In genomic region chr8:3416846-3417245, GRCm38 (mm10) we compare ENCODE assay signal across 15 mouse cellular contexts. TPM values are rescaled to one million over a fixed set of nuclear protein-coding genes. Genes with fewer than 3 reads are reported as not detected.
DNase-seq lines count a peak whose midpoint lies in the region; ATAC-seq and TF ChIP-seq lines count a peak whose summit lies in the region.
"Had no signal": no experiment of that assay in that cellular context is flagged by ENCODE, and none has a peak within 500 bp of the region (broad histone marks: within the 10 kb centered on the region; RNA-seq: fewer than 3 reads in every experiment).

No protein-coding gene starts in this region.

- ATAC-seq in forebrain, embryonic 16.5 days, result 0 out of 2 replicates have a peak, but pooled peaks have one; percentile 27
- no peak for ATAC-seq in forebrain, embryonic 13.5 days
- peak; percentile 41; the same call in 1 of the 2 replicates for ATAC-seq in kidney, embryonic 15.5 days (replicated peaks; ENCODE audit: low FRiP score)
- ATAC-seq in intestine, postnatal 0 days, result no peak; the same call in 1 of the 2 replicates
- no peak for ATAC-seq in frontal cortex, adult (ENCODE audit: low TSS enrichment)

- H3K4me3 ChIP-seq in forebrain, embryonic 16.5 days (replicated peaks; ENCODE audit: low read length), result no peak overlapping the region
- H3K4me3 ChIP-seq in forebrain, embryonic 13.5 days, result no peak overlapping the region
- no peak overlapping the region for H3K4me3 ChIP-seq in kidney, embryonic 15.5 days (replicated peaks)
- H3K4me3 ChIP-seq in ES-E14 (ENCODE audit: insufficient read depth in 1 of 2, low read depth in 1 of 2, low read length in 2 of 2, poor library complexity in 1 of 2, severe bottlenecking in 1 of 2), result peak overlapping the region; percentile 6 to 31
- no peak overlapping the region for H3K4me3 ChIP-seq in intestine, postnatal 0 days (ENCODE audit: low read depth, low read length)
- H3K4me3 ChIP-seq: lung, embryonic 15.5 days had no signal

- H3K27me3 ChIP-seq in forebrain, embryonic 16.5 days (replicated peaks; ENCODE audit: control insufficient read depth, insufficient read depth, low read length), result no peaks in the 10 kb centered on the region
- no peaks in the 10 kb centered on the region for H3K27me3 ChIP-seq in forebrain, embryonic 13.5 days
- H3K27me3 ChIP-seq in kidney, embryonic 15.5 days, result no peaks in the 10 kb centered on the region
- H3K27me3 ChIP-seq in intestine, postnatal 0 days (replicated peaks; ENCODE audit: control insufficient read depth, insufficient read depth, low read length), result no peaks in the 10 kb centered on the region
- H3K27me3 ChIP-seq: lung, embryonic 15.5 days; Patski had no signal

- no peak for TF ChIP-seq CTCF in intestine, postnatal 0 days (IDR thresholded peaks at IDR 0.05; ENCODE audit: low read depth)

- no peak overlapping the region for H3K9ac ChIP-seq in forebrain, embryonic 16.5 days (replicated peaks; ENCODE audit: low read depth, low read length)
- H3K9ac ChIP-seq in forebrain, embryonic 13.5 days, result no peak overlapping the region
- H3K9ac ChIP-seq in kidney, embryonic 15.5 days, result no peak overlapping the region
- H3K9ac ChIP-seq in ES-E14 (ENCODE audit: insufficient read depth, low read depth, low read length, poor library complexity, severe bottlenecking), result 0 out of 2 replicates have a peak overlapping the region, but pooled peaks have one; percentile 34
- H3K9ac ChIP-seq in intestine, postnatal 0 days (ENCODE audit: low read depth, low read length), result no peak overlapping the region
- H3K9ac ChIP-seq: lung, embryonic 15.5 days had no signal

- in situ Hi-C loops in ES-E14 (cut with MboI; ENCODE audit: low sequenced_read_pairs in 2 of 2, unreplicated experiment in 2 of 2), result no loop called here

- H3K27ac ChIP-seq in forebrain, embryonic 16.5 days (ENCODE audit: low read length), result no peak overlapping the region
- H3K27ac ChIP-seq in forebrain, embryonic 13.5 days, result no peak overlapping the region
- peak overlapping the region; percentile 73 for H3K27ac ChIP-seq in kidney, embryonic 15.5 days
- peak overlapping the region; percentile 74 for H3K27ac ChIP-seq in ES-E14 (ENCODE audit: insufficient read depth, low read depth, low read length, poor library complexity, severe bottlenecking)
- peak overlapping the region; percentile 21; the same call in 1 of the 2 replicates for H3K27ac ChIP-seq in intestine, postnatal 0 days (ENCODE audit: low read depth, low read length)
- H3K27ac ChIP-seq: lung, embryonic 15.5 days had no signal

- H3K4me2 ChIP-seq in forebrain, embryonic 16.5 days (ENCODE audit: low read length), result no peak overlapping the region
- no peak overlapping the region for H3K4me2 ChIP-seq in forebrain, embryonic 13.5 days
- H3K4me2 ChIP-seq in kidney, embryonic 15.5 days, result no peak overlapping the region
- H3K4me2 ChIP-seq in intestine, postnatal 0 days (replicated peaks; ENCODE audit: low read depth), result peak overlapping the region; percentile 41
- H3K4me2 ChIP-seq: lung, embryonic 15.5 days had no signal

- H3K9me3 ChIP-seq in forebrain, embryonic 16.5 days (ENCODE audit: control insufficient read depth, low read length), result no peaks in the 10 kb centered on the region
- H3K9me3 ChIP-seq in forebrain, embryonic 13.5 days (replicated peaks), result no peaks in the 10 kb centered on the region
- H3K9me3 ChIP-seq in kidney, embryonic 15.5 days (replicated peaks), result no peaks in the 10 kb centered on the region
- H3K9me3 ChIP-seq in ES-E14 (ENCODE audit: control insufficient read depth, insufficient read depth, low read depth, low read length), result no peaks in the 10 kb centered on the region
- no peaks in the 10 kb centered on the region for H3K9me3 ChIP-seq in intestine, postnatal 0 days (ENCODE audit: control insufficient read depth)
- H3K9me3 ChIP-seq: lung, embryonic 15.5 days had no signal

- peaks cover 19% of the 10 kb centered on the region for H3K4me1 ChIP-seq in forebrain, embryonic 16.5 days (replicated peaks; ENCODE audit: control insufficient read depth, insufficient read depth, low read length)
- peaks cover 36% of the 10 kb centered on the region for H3K4me1 ChIP-seq in forebrain, embryonic 13.5 days
- H3K4me1 ChIP-seq in kidney, embryonic 15.5 days, result peaks cover 57% of the 10 kb centered on the region
- H3K4me1 ChIP-seq in ES-E14 (ENCODE audit: control insufficient read depth in 2 of 2, insufficient read depth in 2 of 2, low read length in 2 of 2, poor library complexity in 1 of 2), result peaks cover 28 to 42% of the 10 kb centered on the region in 2 experiments
- peaks cover 27% of the 10 kb centered on the region for H3K4me1 ChIP-seq in intestine, postnatal 0 days (replicated peaks; ENCODE audit: control insufficient read depth, insufficient read depth, low read length)

- H3K36me3 ChIP-seq in forebrain, embryonic 16.5 days (ENCODE audit: control insufficient read depth, insufficient read depth), result no peaks in the 10 kb centered on the region
- H3K36me3 ChIP-seq in forebrain, embryonic 13.5 days (ENCODE audit: poor library complexity, severe bottlenecking), result no peaks in the 10 kb centered on the region
- H3K36me3 ChIP-seq in kidney, embryonic 15.5 days, result no peaks in the 10 kb centered on the region
- H3K36me3 ChIP-seq in ES-E14 (ENCODE audit: control insufficient read depth, insufficient read depth, low read length, poor library complexity, severe bottlenecking), result peaks cover 7% of the 10 kb centered on the region; the same call in 1 of the 2 replicates
- no peaks in the 10 kb centered on the region for H3K36me3 ChIP-seq in intestine, postnatal 0 days (ENCODE audit: control insufficient read depth, insufficient read depth)
- H3K36me3 ChIP-seq: lung, embryonic 15.5 days had no signal

- no peak for DNase-seq in kidney, adult 11 months
- DNase-seq in ES-E14 (ENCODE audit: low read depth, low spot score), result no peak
- DNase-seq in right cerebral cortex, adult 2 months (ENCODE audit: low spot score in 2 of 2), result no peak
- DNase-seq: cerebellum, adult 9-10 months; gastrocnemius, postnatal 25 days; thymus, postnatal 4 days had no signal

- 30% methylated on average over 4 of the region's 4 CpGs for WGBS in forebrain, embryonic 16.5 days
- WGBS in forebrain, embryonic 13.5 days, result 26% methylated on average over 4 of the region's 4 CpGs
- WGBS in kidney, embryonic 15.5 days, result 23% methylated on average over 4 of the region's 4 CpGs
- 38% methylated on average over 4 of the region's 4 CpGs for WGBS in intestine, postnatal 0 days

TF ChIP-seq in ES-E14, 5 proteins besides CTCF, POLR2A, EP300 and RAD21:
- TF ChIP-seq ZNF384 (IDR thresholded peaks at IDR 0.05; ENCODE audit: low read depth, low read length) (no peak), HCFC1 (IDR thresholded peaks at IDR 0.05; ENCODE audit: borderline replicate concordance, insufficient read depth, low read length) (no peak), CHD2 (IDR thresholded peaks at IDR 0.05; ENCODE audit: low read depth, low read length) (0 out of 2 replicates have a peak, but pooled peaks have one; percentile 34), ZC3H11A (IDR thresholded peaks at IDR 0.05; ENCODE audit: borderline replicate concordance, low read depth, low read length) (no peak)
TF ChIP-seq in ES-E14: peak in this region for 1.

RNA-seq across cellular contexts. Expression of gene Arhgef18, which starts 24.0 kb away (rescaled TPM):
- polyA plus RNA-seq in forebrain, embryonic 16.5 days (2015; fragmentation: Nextera tagmentation; extraction: Ambion mirVana), result 12.5 and 12.9 TPM in 2 replicates
- 11.1 and 11.7 TPM in 2 replicates for polyA plus RNA-seq in forebrain, embryonic 13.5 days (2015; fragmentation: Nextera tagmentation; extraction: Ambion mirVana)
- polyA plus RNA-seq in kidney, embryonic 15.5 days (2015; fragmentation: Nextera tagmentation; extraction: Ambion mirVana), result 10.9 and 11.2 TPM in 2 replicates
- 34.7 and 40.9 TPM in 2 replicates for total RNA-seq in ES-E14 (2012; rRNA removed)
- 4.5 and 5.7 TPM in 2 replicates for polyA plus RNA-seq in intestine, postnatal 0 days (2015; fragmentation: Nextera tagmentation; extraction: Ambion mirVana)

RNA-seq across cellular contexts. Expression of gene Pex11g, which starts 50.6 kb away (rescaled TPM):
- polyA plus RNA-seq in forebrain, embryonic 16.5 days (2015; fragmentation: Nextera tagmentation; extraction: Ambion mirVana), result 3.0 and 3.7 TPM in 2 replicates
- polyA plus RNA-seq in forebrain, embryonic 13.5 days (2015; fragmentation: Nextera tagmentation; extraction: Ambion mirVana), result 3.9 and 4.8 TPM in 2 replicates
- polyA plus RNA-seq in kidney, embryonic 15.5 days (2015; fragmentation: Nextera tagmentation; extraction: Ambion mirVana), result 6.2 and 7.5 TPM in 2 replicates
- 3.2 and 5.5 TPM in 2 replicates for total RNA-seq in ES-E14 (2012; rRNA removed)
- polyA plus RNA-seq in intestine, postnatal 0 days (2015; fragmentation: Nextera tagmentation; extraction: Ambion mirVana), result 14.3 and 14.9 TPM in 2 replicates

RNA-seq across cellular contexts. Expression of gene Tex45, which starts 53.8 kb away (rescaled TPM):
- polyA plus RNA-seq in forebrain, embryonic 16.5 days (2015; fragmentation: Nextera tagmentation; extraction: Ambion mirVana), result 0.16 TPM in 2 replicates
- 0.10 TPM in 1 of 2 replicates, not detected in the other for polyA plus RNA-seq in forebrain, embryonic 13.5 days (2015; fragmentation: Nextera tagmentation; extraction: Ambion mirVana)
- polyA plus RNA-seq in kidney, embryonic 15.5 days (2015; fragmentation: Nextera tagmentation; extraction: Ambion mirVana), result not detected in 2 replicates
- total RNA-seq in ES-E14 (2012; rRNA removed), result 0.16 TPM in 1 of 2 replicates, not detected in the other
- polyA plus RNA-seq in intestine, postnatal 0 days (2015; fragmentation: Nextera tagmentation; extraction: Ambion mirVana), result not detected in 2 replicates
- total RNA-seq: adrenal gland, postnatal 36 days; gastrocnemius, postnatal 25 days had no signal
- polyA plus RNA-seq: lung, embryonic 15.5 days; Patski; stomach, embryonic 14.5 days had no signal

Comparison
In these comparisons a context has a peak if more than half of its experiments do, and no peak if none do; other contexts are left out.
1. ATAC-seq: peak in forebrain, embryonic 16.5 days (single experiment) and kidney, embryonic 15.5 days (single experiment); none in forebrain, embryonic 13.5 days (single experiment), intestine, postnatal 0 days (single experiment) and frontal cortex, adult (single experiment).
2. H3K27ac ChIP-seq: peak in kidney, embryonic 15.5 days (single experiment), ES-E14 (single experiment) and intestine, postnatal 0 days (single experiment); none in forebrain, embryonic 16.5 days (single experiment) and forebrain, embryonic 13.5 days (single experiment).
3. H3K4me3 ChIP-seq: peak in ES-E14 (2 of 2); none in forebrain, embryonic 16.5 days (single experiment), forebrain, embryonic 13.5 days (single experiment), kidney, embryonic 15.5 days (single experiment) and intestine, postnatal 0 days (single experiment).